ENCODE assay signal across 10 mouse cellular contexts in the genomic region with DNA sequence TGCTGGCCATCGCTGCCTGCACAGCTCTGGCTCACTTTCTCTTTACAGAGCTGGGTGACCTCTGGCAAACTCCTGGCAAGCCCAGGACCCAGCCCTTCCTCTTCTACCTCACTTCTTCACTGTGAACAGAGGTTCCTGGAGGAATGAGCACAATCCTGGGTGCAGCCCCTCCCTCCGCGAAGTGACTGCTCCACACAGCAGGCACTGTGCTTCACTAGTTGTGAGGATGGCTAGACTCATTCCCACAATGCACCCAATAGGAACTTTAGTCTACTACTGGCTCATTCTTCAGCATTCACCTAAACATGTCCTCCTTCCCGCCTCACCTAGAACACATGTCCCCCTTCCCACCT. TPM values are rescaled to one million over a fixed set of nuclear protein-coding genes. Genes with fewer than 3 reads are reported as not detected.
DNase-seq lines count a peak whose midpoint lies in the region; ATAC-seq and TF ChIP-seq lines count a peak whose summit lies in the region.
"Had no signal": no experiment of that assay in that cellular context is flagged by ENCODE, and none has a peak within 500 bp of the region (broad histone marks: within the 10 kb centered on the region; RNA-seq: fewer than 3 reads in every experiment).

No protein-coding gene starts in this region.

- no peak overlapping the region for H3K4me2 ChIP-seq in liver, embryonic 13.5 days
- H3K4me2 ChIP-seq: embryonic facial prominence, embryonic 15.5 days had no signal

- H3K36me3 ChIP-seq in heart, embryonic 10.5 days: peaks cover 73% of the 10 kb centered on the region
- H3K36me3 ChIP-seq in liver, embryonic 13.5 days: peaks cover 58% of the 10 kb centered on the region
- peaks cover 37% of the 10 kb centered on the region for H3K36me3 ChIP-seq in ES-Bruce4 (ENCODE audit: control insufficient read depth, insufficient read depth, low read length, poor library complexity, severe bottlenecking)
- peaks cover 25% of the 10 kb centered on the region for H3K36me3 ChIP-seq in thymus, adult 2 months (ENCODE audit: control insufficient read depth, insufficient read depth, low read length)

- no peaks in the 10 kb centered on the region for H3K27me3 ChIP-seq in heart, embryonic 10.5 days (ENCODE audit: insufficient read depth, poor library complexity, severe bottlenecking)
- no peaks in the 10 kb centered on the region for H3K27me3 ChIP-seq in liver, embryonic 13.5 days
- H3K27me3 ChIP-seq in ES-Bruce4 (ENCODE audit: control insufficient read depth, insufficient read depth, low read length, poor library complexity, severe bottlenecking): no peaks in the 10 kb centered on the region
- no peaks in the 10 kb centered on the region for H3K27me3 ChIP-seq in thymus, adult 2 months (ENCODE audit: control insufficient read depth, insufficient read depth, low read length)
- H3K27me3 ChIP-seq: embryonic facial prominence, embryonic 15.5 days had no signal

- ATAC-seq in liver, embryonic 13.5 days (ENCODE audit: low read depth): no peak

- peak overlapping the region; percentile 8; the same call in 1 of the 2 replicates for H3K4me3 ChIP-seq in heart, embryonic 10.5 days
- H3K4me3 ChIP-seq in liver, embryonic 13.5 days (replicated peaks): no peak overlapping the region
- no peak overlapping the region for H3K4me3 ChIP-seq in ES-Bruce4 (ENCODE audit: low read depth, low read length)
- no peak overlapping the region for H3K4me3 ChIP-seq in embryonic fibroblast, embryonic 13.5 days (ENCODE audit: insufficient read depth, low read length)
- H3K4me3 ChIP-seq in thymus, adult 2 months (ENCODE audit: control insufficient read depth, insufficient read depth, low read length): no peak overlapping the region
- H3K4me3 ChIP-seq: embryonic facial prominence, embryonic 15.5 days had no signal

- TF ChIP-seq CTCF in ES-Bruce4 (IDR thresholded peaks at IDR 0.05; ENCODE audit: low read depth, low read length): no peak
- no peak for TF ChIP-seq CTCF in embryonic fibroblast, embryonic 13.5 days (IDR thresholded peaks at IDR 0.05; ENCODE audit: borderline replicate concordance, insufficient read depth, low read length)
- no peak for TF ChIP-seq CTCF in thymus, adult 2 months (IDR thresholded peaks at IDR 0.05; ENCODE audit: borderline replicate concordance, control insufficient read depth, extremely low read depth, insufficient read depth, low read length, poor library complexity)

- H3K9me3 ChIP-seq in heart, embryonic 10.5 days: no peaks in the 10 kb centered on the region
- no peaks in the 10 kb centered on the region for H3K9me3 ChIP-seq in liver, embryonic 13.5 days (replicated peaks)
- no peaks in the 10 kb centered on the region for H3K9me3 ChIP-seq in ES-Bruce4 (replicated peaks; ENCODE audit: control insufficient read depth, insufficient read depth, low read length, poor library complexity, severe bottlenecking)
- H3K9me3 ChIP-seq: embryonic facial prominence, embryonic 15.5 days had no signal

- H3K4me1 ChIP-seq in heart, embryonic 10.5 days: peaks cover 23% of the 10 kb centered on the region
- H3K4me1 ChIP-seq in liver, embryonic 13.5 days (replicated peaks): peaks cover 22% of the 10 kb centered on the region
- H3K4me1 ChIP-seq in ES-Bruce4 (ENCODE audit: control insufficient read depth, insufficient read depth, low read length): peaks cover 2% of the 10 kb centered on the region
- peaks cover 14% of the 10 kb centered on the region for H3K4me1 ChIP-seq in embryonic fibroblast, embryonic 13.5 days (ENCODE audit: control insufficient read depth, insufficient read depth, low read length)
- peaks cover 27% of the 10 kb centered on the region for H3K4me1 ChIP-seq in thymus, adult 2 months (replicated peaks; ENCODE audit: control insufficient read depth, insufficient read depth, low read length)

- H3K9ac ChIP-seq in liver, embryonic 13.5 days: no peak overlapping the region
- H3K9ac ChIP-seq in ES-Bruce4 (ENCODE audit: low read depth, poor library complexity, severe bottlenecking): no peak overlapping the region
- H3K9ac ChIP-seq: embryonic facial prominence, embryonic 15.5 days had no signal

- WGBS in heart, embryonic 10.5 days: 78% methylated on average over 4 of the region's 4 CpGs
- 76% methylated on average over 4 of the region's 4 CpGs for WGBS in liver, embryonic 13.5 days (ENCODE audit: insufficient replicate concordance)
- 94% methylated on average over 4 of the region's 4 CpGs for WGBS in thymus, adult 2 months

- peak overlapping the region; percentile 80 for H3K27ac ChIP-seq in heart, embryonic 10.5 days
- 0 out of 2 replicates have a peak overlapping the region, but pooled peaks have one; percentile 3 for H3K27ac ChIP-seq in liver, embryonic 13.5 days
- H3K27ac ChIP-seq in ES-Bruce4 (ENCODE audit: insufficient read depth, low read length): peak overlapping the region; percentile 98
- peak overlapping the region; percentile 50 for H3K27ac ChIP-seq in embryonic fibroblast, embryonic 13.5 days (ENCODE audit: insufficient read depth, low read length)
- no peak overlapping the region for H3K27ac ChIP-seq in thymus, adult 2 months (ENCODE audit: control insufficient read depth, insufficient read depth, low read length)

- no peak for TF ChIP-seq EP300 in ES-Bruce4 (IDR thresholded peaks at IDR 0.05; ENCODE audit: insufficient read depth, low read depth, low read length)

- no peak for TF ChIP-seq POLR2A in ES-Bruce4 (IDR thresholded peaks at IDR 0.05; ENCODE audit: insufficient read depth, low read length)
- TF ChIP-seq POLR2A in embryonic fibroblast, embryonic 13.5 days (IDR thresholded peaks at IDR 0.05; ENCODE audit: low read depth, low read length): no peak
- TF ChIP-seq POLR2A in thymus, adult 2 months (IDR thresholded peaks at IDR 0.05; ENCODE audit: control insufficient read depth, extremely low read depth, insufficient read depth, low read length, poor library complexity): no peak

- DNase-seq in heart, embryonic 10.5 days (ENCODE audit: low spot score): no peak
- DNase-seq in heart, postnatal 4 days: no peak
- DNase-seq in liver, embryonic 13.5 days: no peak
- DNase-seq in liver: no peak
- no peak for DNase-seq in frontal cortex, postnatal 10 days (ENCODE audit: low spot score in 2 of 2)
- DNase-seq in thymus, adult 2 months: no peak
- DNase-seq: cerebellum, adult 2 months had no signal

RNA-seq across cellular contexts. Expression of gene Pik3ip1, which starts 19.1 kb away (rescaled TPM):
- 7.9 and 9.5 TPM in 2 replicates for polyA plus RNA-seq in heart, embryonic 10.5 days (2016; fragmentation: Nextera tagmentation; extraction: Ambion mirVana)
- 10 to 100 TPM; 11.7 to 12.0 TPM for total RNA-seq in heart, postnatal 4 days (2021)
- 1.1 and 1.5 TPM in 2 replicates for polyA plus RNA-seq in liver, embryonic 13.5 days (2015; fragmentation: Nextera tagmentation; extraction: Ambion mirVana)
- polyA plus RNA-seq in ES-Bruce4 (2011; ENCODE audit: insufficient read depth, insufficient read length, low read depth, missing spikeins): 17.0 TPM in 2 replicates
- polyA plus RNA-seq in embryonic fibroblast, embryonic 13.5 days (2011; ENCODE audit: insufficient read length, low read depth, missing spikeins): 21.1 and 22.8 TPM in 2 replicates
- polyA plus RNA-seq in thymus, adult 2 months (2012; rRNA removed): 151 and 153 TPM in 2 replicates

RNA-seq across cellular contexts. Expression of gene Limk2, which starts 59.7 kb away (rescaled TPM):
- 68.8 and 73.9 TPM in 2 replicates for polyA plus RNA-seq in heart, embryonic 10.5 days (2016; fragmentation: Nextera tagmentation; extraction: Ambion mirVana)
- 10 to 100 TPM; 31.8 to 34.4 TPM for total RNA-seq in heart, postnatal 4 days (2021)
- 8.7 TPM in 2 replicates for polyA plus RNA-seq in liver, embryonic 13.5 days (2015; fragmentation: Nextera tagmentation; extraction: Ambion mirVana)
- 186 and 190 TPM in 2 replicates for polyA plus RNA-seq in ES-Bruce4 (2011; ENCODE audit: insufficient read depth, insufficient read length, low read depth, missing spikeins)
- polyA plus RNA-seq in embryonic fibroblast, embryonic 13.5 days (2011; ENCODE audit: insufficient read length, low read depth, missing spikeins): 58.3 and 68.6 TPM in 2 replicates
- polyA plus RNA-seq in thymus, adult 2 months (2012; rRNA removed): 167 and 185 TPM in 2 replicates
